Mouse (Mus musculus) neural tube, embryonic 11.5 days (tissue): Measurements from ENCODE around the gene Srrd. TPM values are rescaled to one million over a fixed set of nuclear protein-coding genes. Genes with fewer than 3 reads are reported as not detected.

ENCODE experiments used
- ATAC-seq: fragments of 200-750 bp; cut with Nextera tagmentation; 2 replicates; pipeline ENCODE4 v1.8.0; 2017; ENCODE audit warnings: moderate number of reproducible peaks, mild to moderate bottlenecking, moderate TSS enrichment, moderate library complexity; ENCODE audit not compliant: insufficient read depth, low FRiP score, low TSS enrichment
- DNase-seq: peaks from one replicate; pipeline ENCODE4 v3.0.0-alpha.2; 2015; ENCODE audit warnings: low spot score
- H3K27ac ChIP-seq: fragments of 300-500 bp; sonication (generic); 2 replicates; pipeline ENCODE4 v1.5.1; 2014; ENCODE audit warnings: low read depth, mild to moderate bottlenecking, low read length
- H3K27me3 ChIP-seq: fragments of 300-500 bp; sonication (generic); 2 replicates; pipeline ENCODE4 v1.6.1; 2014; ENCODE audit warnings: mild to moderate bottlenecking, low read length, mixed read lengths; ENCODE audit not compliant: control insufficient read depth, insufficient read depth
- H3K36me3 ChIP-seq: fragments of 300-500 bp; sonication (generic); 2 replicates; pipeline ENCODE4 v1.6.1; 2014; ENCODE audit warnings: mild to moderate bottlenecking, low read length, moderate library complexity, mixed read lengths; ENCODE audit not compliant: control insufficient read depth, insufficient read depth
- H3K4me1 ChIP-seq: fragments of 300-500 bp; sonication (generic); 2 replicates; pipeline ENCODE4 v1.6.1; 2014; ENCODE audit warnings: low read length, mixed read lengths; ENCODE audit not compliant: control insufficient read depth, insufficient read depth
- H3K4me2 ChIP-seq: fragments of 300-500 bp; sonication (generic); 2 replicates; pipeline ENCODE4 v1.6.1; 2014; ENCODE audit warnings: low read depth, mild to moderate bottlenecking, moderate library complexity
- H3K4me3 ChIP-seq: fragments of 300-500 bp; sonication (generic); 2 replicates; pipeline ENCODE4 v1.5.1; 2014; ENCODE audit warnings: low read depth, low read length
- H3K9ac ChIP-seq: fragments of 300-500 bp; sonication (generic); 2 replicates; pipeline ENCODE4 v1.6.1; 2014; ENCODE audit warnings: mild to moderate bottlenecking, low read length
- H3K9me3 ChIP-seq: fragments of 300-500 bp; sonication (generic); 2 replicates; pipeline ENCODE4 v1.6.1; 2016; ENCODE audit warnings: low read length; ENCODE audit not compliant: control insufficient read depth
- WGBS: fragments of 180-500 bp; shearing (Covaris S2); extraction: QIAGEN DNeasy Blood & Tissue Kit; methylation state at CpG from one replicate; pipeline ENCODE4 v1.1.7; 2014; 5-methylcytosine and 5-hydroxymethylcytosine counted together
- polyA plus RNA-seq: library from polyadenylated mRNA; unstranded; fragments of >200 nt; fragmentation: Nextera tagmentation; extraction: Ambion mirVana; gene quantifications from 2 replicates; pipeline ENCODE4 v1.2.1, GENCODE M21; 2014

Srrd gene
- polyA plus RNA-seq, 1 experiment from 2014 or later, result 64.4 TPM

DNA sequence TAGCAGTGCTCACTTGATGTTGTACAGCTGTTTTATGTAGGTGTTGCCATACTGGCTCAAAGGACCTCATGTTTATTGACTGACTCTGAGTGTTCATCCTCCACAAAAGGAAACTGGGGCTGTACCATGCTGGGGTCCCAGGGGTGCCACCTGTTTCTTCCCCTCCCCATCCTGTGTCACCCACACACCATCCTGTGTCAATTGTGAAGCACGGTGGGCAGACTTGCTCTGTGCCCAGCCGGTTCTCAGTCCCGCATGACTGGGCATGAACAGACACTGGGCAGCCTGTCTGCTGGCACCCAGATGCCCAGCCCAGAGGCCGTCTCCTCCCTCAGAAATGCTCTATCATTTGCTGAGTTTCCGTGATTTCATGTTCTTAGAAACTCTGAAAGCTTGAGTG lies 51.0 kb downstream of the Srrd start:
- Histone ChIP-seq H3K4me3 (no peak overlapping the region), H3K4me2 (no peak overlapping the region), H3K36me3 (no peaks in the 10 kb centered on the region), H3K27me3 (no peaks in the 10 kb centered on the region), H3K4me1 (no peaks in the 10 kb centered on the region), H3K27ac (no peak overlapping the region), H3K9ac (no peak overlapping the region), H3K9me3 (no peaks in the 10 kb centered on the region)
- DNase-seq, result no peak
- ATAC-seq, result no peak
- 94% methylated on average over 5 of the region's 5 CpGs for WGBS

GRCm38 (mm10) chr5:112290536-112290880 lies 52.3 kb downstream of the Srrd start:
- Histone ChIP-seq H3K4me1 (no peaks in the 10 kb centered on the region), H3K27me3 (no peaks in the 10 kb centered on the region), H3K4me2 (no peak overlapping the region), H3K9ac (no peak overlapping the region), H3K36me3 (no peaks in the 10 kb centered on the region), H3K27ac (no peak overlapping the region), H3K4me3 (no peak overlapping the region), H3K9me3 (no peaks in the 10 kb centered on the region)
- DNase-seq, result no peak
- WGBS, result 94% methylated on average over 8 of the region's 8 CpGs
- ATAC-seq, result no peak

DNA sequence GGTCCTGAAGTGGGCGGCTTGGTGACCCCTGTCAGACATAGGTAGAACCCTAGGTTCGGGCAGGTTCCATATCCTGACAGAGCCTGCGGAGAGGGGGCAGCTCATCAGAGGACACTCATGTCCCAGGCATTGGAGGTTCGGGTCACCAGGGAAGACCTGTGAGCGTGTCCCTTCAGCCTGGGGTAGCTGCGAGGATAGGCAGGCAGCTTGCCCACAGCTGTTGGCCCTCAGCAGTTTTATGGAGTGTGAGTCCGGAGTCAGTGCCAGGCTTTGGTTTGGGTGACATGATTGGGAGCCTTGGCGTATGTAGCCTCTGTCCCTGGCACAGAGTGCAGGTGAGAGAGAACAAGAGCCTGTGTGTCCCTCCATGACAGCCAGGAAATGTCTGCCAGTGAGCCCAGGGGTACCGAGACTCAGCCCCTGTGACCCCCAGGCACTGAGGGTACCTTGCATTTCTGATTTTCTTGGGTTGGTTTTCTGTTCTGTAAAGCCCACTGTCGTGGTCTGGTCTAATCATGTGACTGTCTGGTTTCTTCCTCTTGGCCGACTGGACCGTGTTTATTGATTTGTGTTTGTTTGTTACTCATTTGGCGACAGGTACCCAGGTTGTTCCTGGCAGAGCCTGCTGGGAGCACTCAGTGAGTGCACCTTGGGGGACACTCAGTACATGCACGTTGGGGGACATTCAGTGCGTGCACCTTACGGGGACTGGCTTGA lies 52.9 kb downstream of the Srrd start:
- no peaks in the 10 kb centered on the region for H3K4me1 ChIP-seq
- no peaks in the 10 kb centered on the region for H3K27me3 ChIP-seq
- H3K4me2 ChIP-seq, result no peak overlapping the region
- no peak overlapping the region for H3K9ac ChIP-seq
- H3K9me3 ChIP-seq, result no peaks in the 10 kb centered on the region
- DNase-seq (no peak), ATAC-seq (no peak)
- H3K4me3 ChIP-seq, result no peak overlapping the region
- H3K27ac ChIP-seq, result no peak overlapping the region
- whole genome bisulfite sequencing, result 90% methylated on average over 16 of the region's 16 CpGs
- no peaks in the 10 kb centered on the region for H3K36me3 ChIP-seq

GRCm38 (mm10) chr5:112289236-112289635 lies 53.6 kb downstream of the Srrd start:
- 79% methylated on average over 7 of the region's 8 CpGs for WGBS
- Histone ChIP-seq H3K4me1 (no peaks in the 10 kb centered on the region), H3K9me3 (no peaks in the 10 kb centered on the region), H3K4me2 (no peak overlapping the region), H3K4me3 (no peak overlapping the region), H3K36me3 (no peaks in the 10 kb centered on the region), H3K27ac (no peak overlapping the region), H3K27me3 (no peaks in the 10 kb centered on the region), H3K9ac (no peak overlapping the region)
- no peak for DNase-seq
- ATAC-seq, result no peak

DNA sequence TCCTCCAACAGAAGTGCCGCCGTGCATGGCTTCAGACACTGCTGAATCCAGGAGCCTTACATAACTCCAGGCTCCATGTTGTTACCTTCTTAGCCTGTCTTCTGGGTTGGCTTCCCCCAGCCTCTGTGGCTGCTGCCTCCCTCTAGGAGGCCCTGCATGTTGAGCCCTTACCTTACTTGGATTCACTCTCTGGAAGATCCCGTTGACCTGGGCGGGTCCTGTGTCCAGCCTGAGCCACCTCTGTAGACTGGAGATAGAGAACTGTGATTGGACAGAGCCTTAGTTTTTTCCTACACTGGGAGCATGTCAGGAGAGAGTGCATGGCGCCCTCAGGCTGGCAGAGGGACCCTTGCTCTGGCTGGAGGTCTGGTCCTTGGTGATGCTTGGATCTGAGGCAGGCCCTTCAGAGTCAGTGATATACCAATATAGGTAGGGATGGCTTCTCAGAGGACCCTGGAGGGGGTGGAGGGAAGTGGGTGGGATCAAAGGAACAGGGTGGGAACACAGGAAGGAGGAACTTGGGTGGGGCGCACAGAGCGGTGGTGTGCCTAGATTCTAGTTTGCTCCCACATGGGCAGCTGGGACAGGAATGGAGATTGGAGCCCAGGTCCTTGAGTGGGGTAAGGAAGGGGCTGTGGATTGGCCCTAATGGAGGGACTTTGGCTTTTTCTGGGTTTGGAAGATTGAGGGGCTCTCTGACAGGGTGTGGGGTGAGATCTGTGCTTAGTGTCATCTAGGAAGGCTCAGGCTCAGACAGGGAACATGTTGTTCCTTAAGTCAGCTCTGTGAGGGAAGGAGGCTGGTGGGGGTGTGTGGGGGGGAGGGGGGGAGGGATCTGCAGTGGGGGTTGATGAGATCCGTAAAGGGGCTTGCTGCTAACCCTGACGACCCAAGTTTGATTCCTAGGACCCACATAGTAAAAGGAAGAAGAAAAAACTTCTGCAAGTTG lies 54.4 kb downstream of the Srrd start:
- WGBS, result 83% methylated on average over 9 of the region's 9 CpGs
- H3K4me3 ChIP-seq, result no peak overlapping the region
- H3K4me1 ChIP-seq, result no peaks in the 10 kb centered on the region
- no peaks in the 10 kb centered on the region for H3K9me3 ChIP-seq
- H3K4me2 ChIP-seq, result no peak overlapping the region
- ATAC-seq, result no peak
- no peak overlapping the region for H3K27ac ChIP-seq
- DNase-seq, result no peak
- no peak overlapping the region for H3K9ac ChIP-seq
- no peaks in the 10 kb centered on the region for H3K27me3 ChIP-seq
- H3K36me3 ChIP-seq, result no peaks in the 10 kb centered on the region

- ATAC-seq, result no peak
- Histone ChIP-seq H3K4me3 (no peak overlapping the region), H3K27me3 (no peaks in the 10 kb centered on the region), H3K4me2 (no peak overlapping the region), H3K9me3 (no peaks in the 10 kb centered on the region), H3K9ac (no peak overlapping the region), H3K36me3 (no peaks in the 10 kb centered on the region), H3K27ac (no peak overlapping the region), H3K4me1 (no peaks in the 10 kb centered on the region)
- 96% methylated on average over 2 of the region's 2 CpGs for WGBS
- no peak for DNase-seq
These were observed 55.2 kb downstream of the Srrd start for GRCm38 (mm10) chr5:112287652-112288051.

Other genes with a start within 250 kb of the Srrd start
- 0.53 and 1.3 TPM in 2 replicates for gene Cryba4, start 90.5 kb downstream of the Srrd start, polyA plus RNA-seq
- gene Crybb1, start 87.2 kb downstream of the Srrd start, polyA plus RNA-seq, result 0.53 and 0.90 TPM in 2 replicates
- gene Tpst2, start 66.3 kb downstream of the Srrd start, polyA plus RNA-seq, result 28.6 and 30.0 TPM in 2 replicates
- 30.6 and 32.9 TPM in 2 replicates for gene Tfip11, start 16.7 kb downstream of the Srrd start, polyA plus RNA-seq
- gene Hps4, start within 50 bp of the Srrd start, polyA plus RNA-seq, result 30.9 and 31.0 TPM in 2 replicates
- gene Gm6583, start 13.0 kb upstream of the Srrd start, polyA plus RNA-seq, result 0.20 TPM in 2 replicates
- gene Asphd2, start 51.8 kb upstream of the Srrd start, polyA plus RNA-seq, result 39.2 and 46.3 TPM in 2 replicates
- gene Gm6588, start 106.4 kb upstream of the Srrd start, polyA plus RNA-seq, result 0.16 TPM in 1 of 2 replicates, not detected in the other
- gene Sez6l, start 234.1 kb upstream of the Srrd start, polyA plus RNA-seq, result 4.7 and 4.8 TPM in 2 replicates